Mouse (Mus musculus) cortical plate, adult 2 months (tissue): Measurements from ENCODE around the gene Trex1. TPM values are rescaled to one million over a fixed set of nuclear protein-coding genes. Genes with fewer than 3 reads are reported as not detected.

Experiments used
- H3K27ac ChIP-seq: fragments of 200-500 bp; 2 replicates; pipeline ENCODE4 v1.5.1; 2012; ENCODE audit warnings: low read length, control low read depth, inconsistent platforms; ENCODE audit not compliant: insufficient read depth
- H3K4me1 ChIP-seq: fragments of 200-500 bp; 2 replicates; pipeline ENCODE4 v1.6.1; 2011; ENCODE audit warnings: low read length; ENCODE audit not compliant: control insufficient read depth, insufficient read depth
- H3K4me3 ChIP-seq: fragments of 200-500 bp; 2 replicates; pipeline ENCODE4 v1.5.1; 2011; ENCODE audit warnings: mild to moderate bottlenecking, low read length, control low read depth; ENCODE audit not compliant: insufficient read depth
- CTCF ChIP-seq: fragments of 200-500 bp; IDR thresholded peaks from 2 replicates; pipeline ENCODE4 v1.5.1; 2011; ENCODE audit warnings: mild to moderate bottlenecking, control low read depth, low read length; ENCODE audit not compliant: insufficient read depth; ENCODE audit errors: extremely low read depth
- POLR2A ChIP-seq: fragments of 200-500 bp; IDR thresholded peaks from 2 replicates; pipeline ENCODE4 v1.6.1; 2011; ENCODE audit warnings: mild to moderate bottlenecking, low read length, control low read depth; ENCODE audit not compliant: insufficient read depth; ENCODE audit errors: extremely low read depth
- polyA plus RNA-seq: library from polyadenylated mRNA; depleted of rRNA; stranded (reverse); fragments of >200 nt; gene quantifications from 2 replicates; pipeline ENCODE4 v1.2.3, GENCODE M21; 2012; rRNA removed

Trex1 gene
- polyA plus RNA-seq, result 32.4 and 34.2 TPM in 2 replicates

GRCm38 (mm10) chr9:109059136-109059903, at the start of gene Trex1:
Gene Trex1 (minus strand): TSS chr9:109059734.
- TF ChIP-seq CTCF, result peak; percentile 92
- peak; percentile 93 for TF ChIP-seq POLR2A
- Histone ChIP-seq H3K27ac (peak within 1 kb of the TSS; percentile 62), H3K4me3 (peak within 1 kb of the TSS; percentile 31), H3K4me1 (peaks cover 7% of the 10 kb centered on the region)

GRCm38 (mm10) chr9:109107341-109107740, 47.8 kb upstream of the Trex1 start:
- Histone ChIP-seq H3K4me3 (no peak overlapping the region), H3K27ac (no peak overlapping the region), H3K4me1 (no peaks in the 10 kb centered on the region)
- TF ChIP-seq POLR2A, result no peak

DNA sequence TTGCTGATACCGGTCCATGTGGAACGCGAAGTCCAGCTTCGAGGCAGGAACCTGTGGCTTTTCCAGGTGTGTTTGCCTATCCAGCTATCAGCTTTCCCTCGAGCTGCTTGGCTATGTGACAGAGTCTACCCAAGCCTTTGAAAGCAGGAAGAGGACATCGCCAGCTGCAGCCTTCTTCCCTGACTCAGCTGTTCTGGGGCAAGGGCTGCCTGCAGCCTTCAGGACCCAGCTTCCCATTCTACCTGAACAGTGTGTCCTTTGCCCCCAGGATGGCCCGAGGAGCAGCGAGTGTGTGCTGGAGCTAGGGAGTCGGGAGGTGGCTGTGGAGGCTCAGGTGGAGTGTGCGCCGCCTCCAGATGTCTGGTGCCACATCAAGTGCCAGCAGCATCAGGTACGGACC, 46.1 kb upstream of the Trex1 start:
- no peak for TF ChIP-seq POLR2A
- TF ChIP-seq CTCF, result no peak
- no peak overlapping the region for H3K27ac ChIP-seq
- no peak overlapping the region for H3K4me3 ChIP-seq
- H3K4me1 ChIP-seq, result no peaks in the 10 kb centered on the region

DNA sequence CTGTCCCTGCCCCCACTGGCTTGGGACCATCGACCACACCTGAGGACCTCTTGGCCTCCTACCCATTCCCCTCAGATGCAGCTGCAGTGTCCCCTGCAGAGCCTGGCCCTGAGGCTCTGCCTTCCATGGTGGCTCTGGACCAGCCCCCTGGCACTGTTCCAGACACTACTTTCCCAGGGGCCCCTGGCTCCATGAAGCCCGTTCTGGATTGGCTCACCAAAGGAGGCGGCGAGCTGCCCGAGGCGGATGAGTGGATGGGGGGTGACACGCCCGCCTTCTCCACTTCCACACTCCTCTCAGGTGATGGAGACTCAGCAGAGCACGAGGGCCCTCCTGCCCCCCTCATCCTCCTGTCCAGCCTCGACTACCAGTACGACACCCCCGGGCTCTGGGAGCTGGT, 45.5 kb upstream of the Trex1 start:
- no peak overlapping the region for H3K27ac ChIP-seq
- TF ChIP-seq CTCF (no peak), POLR2A (no peak)
- H3K4me1 ChIP-seq, result no peaks in the 10 kb centered on the region
- no peak overlapping the region for H3K4me3 ChIP-seq

DNA sequence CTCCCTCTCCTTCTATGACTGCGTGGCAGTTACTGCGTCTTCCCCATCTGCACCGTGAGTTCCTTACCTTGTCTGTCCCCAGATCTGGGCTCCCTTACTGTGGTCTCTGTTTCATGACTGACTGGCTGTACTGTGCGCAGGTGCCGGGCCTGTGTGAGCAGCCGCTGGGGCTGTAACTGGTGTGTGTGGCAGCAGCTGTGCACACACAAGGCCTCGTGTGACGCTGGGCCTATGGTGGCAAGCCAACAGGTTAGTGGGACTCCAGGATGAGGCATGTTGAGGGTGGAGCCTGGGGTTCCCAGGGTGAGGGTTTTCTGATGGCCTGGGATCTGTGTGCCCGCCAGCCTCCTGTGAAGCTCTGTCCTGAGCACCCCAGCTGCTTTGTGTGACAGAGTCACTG, 44.5 kb upstream of the Trex1 start:
- Histone ChIP-seq H3K27ac (no peak overlapping the region), H3K4me1 (no peaks in the 10 kb centered on the region), H3K4me3 (no peak overlapping the region)
- no peak for TF ChIP-seq CTCF
- no peak for TF ChIP-seq POLR2A

- Histone ChIP-seq H3K27ac (no peak overlapping the region), H3K4me1 (peaks cover 2% of the 10 kb centered on the region), H3K4me3 (no peak overlapping the region)
- no peak for TF ChIP-seq CTCF
- TF ChIP-seq POLR2A, result no peak
Observed at GRCm38 (mm10) chr9:109103250-109103649, 43.7 kb upstream of the Trex1 start.

- no peak overlapping the region for H3K4me3 ChIP-seq
- no peak overlapping the region for H3K27ac ChIP-seq
- peaks cover 2% of the 10 kb centered on the region for H3K4me1 ChIP-seq
- TF ChIP-seq CTCF, result no peak
- TF ChIP-seq POLR2A, result no peak
Observed at GRCm38 (mm10) chr9:109102541-109102940, 43.0 kb upstream of the Trex1 start.

DNA sequence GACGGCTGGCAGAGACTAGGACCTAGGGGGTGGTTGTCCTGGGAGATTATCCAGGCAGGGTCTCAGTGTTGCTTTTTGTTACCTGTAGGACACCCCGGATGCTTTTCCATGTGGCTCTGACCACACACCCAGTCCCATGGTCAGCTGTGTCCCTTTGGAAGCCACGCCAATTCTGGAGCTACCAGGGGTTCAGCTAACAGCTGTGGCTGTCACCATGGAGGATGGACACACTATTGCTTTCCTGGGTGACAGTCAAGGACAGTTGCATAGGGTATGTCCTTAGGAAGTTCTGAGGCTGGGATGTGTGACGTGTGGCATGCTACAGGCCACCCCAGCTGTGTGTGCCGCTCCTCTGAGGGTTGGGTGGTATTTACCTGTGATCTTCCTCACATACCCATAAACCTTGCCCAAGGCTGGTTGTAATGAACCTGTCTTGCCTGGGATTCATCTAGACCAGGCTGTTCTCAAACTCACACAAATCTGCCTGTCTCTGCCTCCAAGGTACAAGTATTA, 42.5 kb upstream of the Trex1 start:
- TF ChIP-seq CTCF, result no peak
- no peak for TF ChIP-seq POLR2A
- Histone ChIP-seq H3K4me3 (no peak overlapping the region), H3K4me1 (peaks cover 2% of the 10 kb centered on the region), H3K27ac (no peak overlapping the region)

DNA sequence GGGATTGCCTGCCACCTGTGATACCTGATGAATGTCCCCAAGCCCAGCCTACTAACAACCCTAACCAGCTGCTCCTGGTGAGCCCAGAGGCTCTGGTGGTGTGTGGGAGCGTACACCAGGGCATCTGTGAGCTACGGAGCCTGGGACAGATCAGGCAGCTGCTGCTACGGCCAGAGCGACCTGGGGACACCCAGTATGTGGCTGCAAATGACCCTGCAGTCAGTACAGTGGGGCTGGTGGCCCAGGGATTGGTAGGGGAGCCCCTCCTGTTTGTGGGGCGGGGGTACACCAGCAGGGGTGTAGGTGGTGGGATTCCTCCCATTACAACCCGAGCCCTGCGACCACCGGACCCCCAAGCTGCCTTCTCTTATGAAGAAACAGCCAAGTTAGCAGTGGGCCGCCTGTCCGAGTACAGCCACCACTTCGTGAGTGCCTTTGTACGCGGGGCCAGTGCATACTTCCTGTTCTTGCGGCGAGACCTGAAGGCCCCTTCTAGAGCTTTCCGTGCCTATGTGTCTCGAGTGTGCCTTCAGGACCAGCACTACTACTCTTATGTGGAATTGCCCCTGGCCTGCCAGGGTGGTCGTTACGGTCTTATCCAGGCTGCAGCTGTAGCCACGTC, 40.9 kb upstream of the Trex1 start:
- H3K4me1 ChIP-seq, result peaks cover 2% of the 10 kb centered on the region
- H3K4me3 ChIP-seq, result no peak overlapping the region
- TF ChIP-seq POLR2A (no peak), CTCF (no peak)
- no peak overlapping the region for H3K27ac ChIP-seq

DNA sequence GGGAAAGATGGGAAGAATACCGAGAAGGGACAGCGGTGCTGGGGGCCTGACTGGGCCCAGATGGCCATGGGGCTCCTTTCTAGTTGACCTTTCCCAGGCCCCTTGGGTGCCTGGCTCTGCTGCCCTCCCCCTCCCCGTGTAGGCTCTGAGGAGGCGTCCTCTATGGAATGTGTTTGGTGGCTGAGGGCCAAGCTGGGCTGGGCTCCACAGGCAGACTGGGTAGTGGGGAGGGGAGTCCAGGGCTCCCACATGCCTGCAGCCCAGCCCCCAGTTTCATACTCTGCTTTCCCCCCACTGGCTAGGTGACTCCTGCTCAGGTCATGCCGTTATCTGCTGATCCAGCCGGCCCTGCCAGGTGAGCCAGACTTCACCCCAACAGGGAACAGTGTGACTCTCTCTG, 39.4 kb upstream of the Trex1 start:
- Histone ChIP-seq H3K4me1 (peaks cover 2% of the 10 kb centered on the region), H3K4me3 (no peak overlapping the region), H3K27ac (peak overlapping the region; percentile 69)
- TF ChIP-seq CTCF, result no peak
- no peak for TF ChIP-seq POLR2A
